Mouse (Mus musculus) neural tube, embryonic 12.5 days (tissue): ENCODE measurements around the gene Cxcl17. TPM values are rescaled to one million over a fixed set of nuclear protein-coding genes. Genes with fewer than 3 reads are reported as not detected.

ENCODE experiments used
- ATAC-seq: fragments of 200-750 bp; cut with Nextera tagmentation; 2 replicates; pipeline ENCODE4 v1.8.0; 2017; ENCODE audit warnings: low read depth, mild to moderate bottlenecking, moderate TSS enrichment, moderate library complexity; ENCODE audit not compliant: low FRiP score
- H3K27ac ChIP-seq: fragments of 300-500 bp; sonication (generic); 2 replicates; pipeline ENCODE4 v1.5.1; 2016
- H3K27me3 ChIP-seq: fragments of 300-500 bp; sonication (generic); replicated peaks from 2 replicates; pipeline ENCODE4 v1.6.1; 2016; ENCODE audit warnings: mild to moderate bottlenecking
- H3K36me3 ChIP-seq: fragments of 300-500 bp; sonication (generic); 2 replicates; pipeline ENCODE4 v1.6.1; 2016; ENCODE audit warnings: mild to moderate bottlenecking
- H3K4me1 ChIP-seq: fragments of 300-500 bp; sonication (generic); 2 replicates; pipeline ENCODE4 v1.6.1; 2016
- H3K4me2 ChIP-seq: fragments of 300-500 bp; sonication (generic); replicated peaks from 2 replicates; pipeline ENCODE4 v1.6.1; 2016; ENCODE audit warnings: mild to moderate bottlenecking
- H3K4me3 ChIP-seq: fragments of 300-500 bp; sonication (generic); 2 replicates; pipeline ENCODE4 v1.5.1; 2016
- H3K9ac ChIP-seq: fragments of 300-500 bp; sonication (generic); 2 replicates; pipeline ENCODE4 v1.6.1; 2016; ENCODE audit warnings: mild to moderate bottlenecking
- H3K9me3 ChIP-seq: fragments of 300-500 bp; sonication (generic); 2 replicates; pipeline ENCODE4 v1.6.1; 2016; ENCODE audit warnings: mild to moderate bottlenecking
- WGBS: fragments of 180-500 bp; shearing (Covaris S2); methylation state at CpG from one replicate; pipeline ENCODE4 v1.1.7; 2016; 5-methylcytosine and 5-hydroxymethylcytosine counted together
- polyA plus RNA-seq: library from polyadenylated mRNA; unstranded; fragments of >200 nt; fragmentation: Nextera tagmentation; extraction: Ambion mirVana; gene quantifications from 2 replicates; pipeline ENCODE4 v1.2.1, GENCODE M21; 2016

Cxcl17 gene
- polyA plus RNA-seq, 1 experiment from 2014 or later = 0.53 TPM

DNA sequence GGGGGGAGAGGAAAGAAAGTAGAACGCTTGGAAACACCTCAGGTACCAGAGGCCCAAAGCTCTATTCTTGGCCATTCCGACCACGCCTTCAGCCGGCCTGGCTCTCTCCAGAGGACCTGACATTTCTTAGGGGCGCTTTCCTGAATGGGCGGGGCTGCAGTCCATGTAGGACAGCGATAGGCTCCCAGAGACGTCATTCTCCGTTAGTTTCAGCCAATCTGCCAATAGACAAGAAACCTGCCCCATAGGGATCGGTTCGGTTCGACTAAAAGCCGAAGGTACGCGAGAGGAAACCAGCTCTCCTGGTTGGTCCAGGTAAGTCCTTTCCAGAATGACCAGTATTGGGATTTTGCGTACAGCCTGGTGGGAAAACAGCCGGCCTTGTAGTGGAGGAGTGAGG lies 36.1 kb downstream of the Cxcl17 start:
- peak overlapping the region; percentile 50 for H3K4me2 ChIP-seq
- no peak overlapping the region for H3K27ac ChIP-seq
- H3K4me1 ChIP-seq = peaks cover 9% of the 10 kb centered on the region
- H3K9me3 ChIP-seq = no peaks in the 10 kb centered on the region
- 0 out of 2 replicates have a peak overlapping the region, but pooled peaks have one; percentile 13 for H3K9ac ChIP-seq
- H3K36me3 ChIP-seq = peaks cover 13% of the 10 kb centered on the region
- peak; percentile 56 for ATAC-seq
- peak overlapping the region; percentile 26; the same call in 1 of the 2 replicates for H3K4me3 ChIP-seq
- WGBS = 6% methylated on average over 17 of the region's 17 CpGs
- no peaks in the 10 kb centered on the region for H3K27me3 ChIP-seq

GRCm38 (mm10) chr7:25372441-25372840 lies 40.2 kb downstream of the Cxcl17 start:
- H3K27me3 ChIP-seq = peaks cover 22% of the 10 kb centered on the region
- no peak overlapping the region for H3K27ac ChIP-seq
- H3K36me3 ChIP-seq = no peaks in the 10 kb centered on the region
- H3K9me3 ChIP-seq = no peaks in the 10 kb centered on the region
- H3K4me1 ChIP-seq = no peaks in the 10 kb centered on the region
- H3K4me2 ChIP-seq = no peak overlapping the region
- 87% methylated on average over 5 of the region's 5 CpGs for WGBS
- H3K9ac ChIP-seq = no peak overlapping the region
- no peak for ATAC-seq
- H3K4me3 ChIP-seq = no peak overlapping the region

DNA sequence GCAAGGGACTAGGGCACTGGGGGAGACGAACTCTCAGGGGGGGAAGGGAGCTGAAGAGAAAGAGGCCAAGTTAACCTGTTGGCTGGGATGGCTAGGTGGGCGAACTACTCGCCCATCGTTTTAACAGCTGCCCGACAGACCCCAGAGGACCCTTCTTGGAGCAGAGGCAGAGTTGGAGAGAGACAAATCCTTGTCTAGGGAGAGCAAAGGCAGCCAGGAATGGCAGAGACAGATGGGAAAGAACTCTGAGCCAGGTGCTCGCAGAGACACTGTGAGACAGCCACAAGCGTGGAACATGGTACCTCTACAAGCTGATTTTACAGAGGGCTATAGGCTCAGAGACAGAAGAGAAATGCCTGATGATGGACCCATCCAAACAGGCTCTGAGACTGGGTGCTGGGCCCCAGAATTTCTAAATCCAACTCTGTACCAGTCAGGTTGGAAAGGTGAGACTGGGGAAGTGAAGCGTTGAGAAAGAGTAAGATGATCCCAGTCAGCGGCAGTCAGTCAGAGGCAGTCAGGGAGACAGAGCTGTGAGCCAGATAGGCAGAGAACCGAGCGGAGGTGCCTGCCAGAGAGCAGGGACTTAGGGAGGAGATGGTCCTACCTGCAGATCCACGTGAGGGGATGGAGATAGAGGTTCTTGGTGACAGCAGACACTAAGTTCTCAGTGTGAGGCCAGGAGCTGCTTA lies 43.5 kb downstream of the Cxcl17 start, which contains the start of gene Cnfn:
TSS of gene Cnfn (minus strand) at position 667 of the 692 bp plus-strand sequence.
- ATAC-seq = no peak
- Histone ChIP-seq H3K4me1 (peaks cover 18% of the 10 kb centered on the region), H3K27me3 (peaks cover 35% of the 10 kb centered on the region), H3K27ac (no peak within 1 kb of the TSS), H3K36me3 (peaks cover 5% of the 10 kb centered on the region), H3K4me3 (no peak within 1 kb of the TSS), H3K9me3 (no peaks in the 10 kb centered on the region), H3K4me2 (no peak within 1 kb of the TSS), H3K9ac (no peak within 1 kb of the TSS)
- 55% methylated on average over 12 of the region's 12 CpGs for WGBS

- peaks cover 14% of the 10 kb centered on the region for H3K36me3 ChIP-seq
- no peak overlapping the region for H3K27ac ChIP-seq
- no peak for ATAC-seq
- H3K9me3 ChIP-seq = no peaks in the 10 kb centered on the region
- H3K9ac ChIP-seq = no peak overlapping the region
- 29% methylated on average over 12 of the region's 12 CpGs for WGBS
- no peak overlapping the region for H3K4me3 ChIP-seq
- H3K4me2 ChIP-seq = no peak overlapping the region
- peaks cover 18% of the 10 kb centered on the region for H3K4me1 ChIP-seq
- H3K27me3 ChIP-seq = peaks cover 35% of the 10 kb centered on the region
Observed at GRCm38 (mm10) chr7:25368333-25368732, 44.4 kb downstream of the Cxcl17 start.

GRCm38 (mm10) chr7:25367632-25368293 lies 44.9 kb downstream of the Cxcl17 start:
- Histone ChIP-seq H3K4me3 (no peak overlapping the region), H3K9ac (no peak overlapping the region), H3K27ac (no peak overlapping the region), H3K4me1 (peaks cover 18% of the 10 kb centered on the region), H3K36me3 (peaks cover 19% of the 10 kb centered on the region), H3K9me3 (no peaks in the 10 kb centered on the region), H3K27me3 (peaks cover 35% of the 10 kb centered on the region), H3K4me2 (0 out of 2 replicates have a peak overlapping the region, but pooled peaks have one; percentile 12)
- WGBS = 2% methylated on average over 33 of the region's 33 CpGs
- no peak for ATAC-seq

DNA sequence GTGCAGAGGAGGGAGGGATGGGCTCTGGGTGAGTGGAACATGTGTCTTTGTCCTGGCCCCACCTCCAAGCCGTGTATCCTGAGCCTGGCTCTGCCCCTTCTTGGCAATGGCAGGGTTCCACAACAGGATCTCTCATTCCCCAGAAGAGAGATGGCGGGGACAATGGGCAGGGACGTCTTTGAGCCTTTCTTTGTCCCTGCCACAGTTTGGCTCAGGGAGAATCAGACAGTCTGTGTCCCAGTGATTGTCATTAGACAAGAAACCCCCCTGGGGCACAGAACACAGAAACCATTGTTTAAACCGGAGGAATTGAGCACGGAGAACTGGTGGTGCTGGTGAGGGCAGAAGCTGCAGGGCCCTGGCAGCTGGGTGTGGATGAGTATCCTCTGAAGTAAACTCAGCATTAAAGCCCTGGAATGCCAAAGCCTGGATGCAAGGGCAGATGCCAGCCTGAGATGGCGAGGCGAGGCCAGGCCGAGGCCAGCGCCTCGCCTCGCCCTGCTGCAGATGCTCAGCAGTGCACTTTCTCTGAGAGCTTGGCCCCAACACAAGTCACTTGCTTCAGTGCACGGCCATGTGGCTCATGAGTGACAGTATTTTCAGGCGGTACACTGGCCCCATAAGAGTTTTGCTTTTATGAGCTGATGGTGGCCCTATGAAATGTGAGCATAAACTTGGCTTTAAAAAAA lies 46.6 kb downstream of the Cxcl17 start:
- peaks cover 18% of the 10 kb centered on the region for H3K4me1 ChIP-seq
- peaks cover 35% of the 10 kb centered on the region for H3K27me3 ChIP-seq
- H3K27ac ChIP-seq = no peak overlapping the region
- WGBS = 29% methylated on average over 13 of the region's 13 CpGs
- H3K4me2 ChIP-seq = peak overlapping the region; percentile 18; the same call in 1 of the 2 replicates
- H3K4me3 ChIP-seq = no peak overlapping the region; the same call in 1 of the 2 replicates
- peaks cover 32% of the 10 kb centered on the region for H3K36me3 ChIP-seq
- no peaks in the 10 kb centered on the region for H3K9me3 ChIP-seq
- H3K9ac ChIP-seq = peak overlapping the region; percentile 21; the same call in 1 of the 2 replicates
- ATAC-seq = peak; percentile 27

DNA sequence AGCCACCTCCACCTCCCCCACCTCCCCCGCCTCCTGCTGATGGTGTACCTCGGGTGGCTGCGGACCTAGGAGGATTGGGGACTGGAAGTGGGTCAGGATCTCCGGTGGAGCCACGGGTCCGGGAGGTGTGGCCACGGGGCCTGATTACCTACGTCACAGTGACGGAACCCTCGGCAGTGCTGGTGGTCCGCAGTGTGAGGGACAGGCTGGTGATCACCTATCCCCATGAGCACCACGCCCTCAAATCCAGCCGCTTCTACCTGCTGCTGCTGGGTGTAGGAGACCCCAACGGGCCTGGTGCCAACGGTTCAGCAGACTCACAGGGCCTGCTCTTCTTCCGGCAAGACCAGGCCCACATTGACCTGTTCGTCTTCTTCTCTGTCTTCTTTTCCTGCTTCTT lies 49.1 kb downstream of the Cxcl17 start:
- Histone ChIP-seq H3K4me2 (no peak overlapping the region), H3K4me1 (peaks cover 23% of the 10 kb centered on the region), H3K36me3 (peaks cover 56% of the 10 kb centered on the region), H3K4me3 (no peak overlapping the region), H3K9ac (no peak overlapping the region), H3K9me3 (no peaks in the 10 kb centered on the region), H3K27me3 (peaks cover 25% of the 10 kb centered on the region), H3K27ac (no peak overlapping the region)
- 96% methylated on average over 17 of the region's 17 CpGs for WGBS
- ATAC-seq = no peak

GRCm38 (mm10) chr7:25363151-25363550 lies 49.5 kb downstream of the Cxcl17 start:
- H3K4me2 ChIP-seq = no peak overlapping the region
- no peak overlapping the region for H3K4me3 ChIP-seq
- H3K36me3 ChIP-seq = peaks cover 60% of the 10 kb centered on the region
- peaks cover 20% of the 10 kb centered on the region for H3K27me3 ChIP-seq
- 86% methylated on average over 19 of the region's 19 CpGs for WGBS
- ATAC-seq = no peak
- no peak overlapping the region for H3K27ac ChIP-seq
- peaks cover 28% of the 10 kb centered on the region for H3K4me1 ChIP-seq
- no peaks in the 10 kb centered on the region for H3K9me3 ChIP-seq
- no peak overlapping the region for H3K9ac ChIP-seq

GRCm38 (mm10) chr7:25358721-25359206 lies 53.9 kb downstream of the Cxcl17 start:
- Histone ChIP-seq H3K9me3 (no peaks in the 10 kb centered on the region), H3K36me3 (peaks cover 86% of the 10 kb centered on the region), H3K9ac (0 out of 2 replicates have a peak overlapping the region, but pooled peaks have one; percentile 29), H3K4me1 (peaks cover 11% of the 10 kb centered on the region), H3K4me3 (no peak overlapping the region), H3K27ac (peak overlapping the region; percentile 17; the same call in 1 of the 2 replicates), H3K4me2 (peak overlapping the region; percentile 16; the same call in 1 of the 2 replicates), H3K27me3 (no peaks in the 10 kb centered on the region)
- 56% methylated on average over 19 of the region's 19 CpGs for WGBS
- ATAC-seq = peak; percentile 59

Other genes with a start within 250 kb of the Cxcl17 start
- 28.1 and 32.6 TPM in 2 replicates for gene Pou2f2, start 233.2 kb downstream of the Cxcl17 start, polyA plus RNA-seq
- gene Dedd2, start 192.3 kb downstream of the Cxcl17 start, polyA plus RNA-seq = 15.5 and 17.7 TPM in 2 replicates
- gene Zfp526, start 191.5 kb downstream of the Cxcl17 start, polyA plus RNA-seq = 2.1 and 2.9 TPM in 2 replicates
- 19.1 and 20.3 TPM in 2 replicates for gene Gsk3a, start 175.0 kb downstream of the Cxcl17 start, polyA plus RNA-seq
- 11.9 and 13.1 TPM in 2 replicates for gene Erf, start 162.1 kb downstream of the Cxcl17 start, polyA plus RNA-seq
- 44.2 and 45.0 TPM in 2 replicates for gene Cic, start 145.2 kb downstream of the Cxcl17 start, polyA plus RNA-seq
- gene Pafah1b3, start 114.9 kb downstream of the Cxcl17 start, polyA plus RNA-seq = 400 and 431 TPM in 2 replicates
- 1.1 and 1.5 TPM in 2 replicates for gene Prr19, start 111.5 kb downstream of the Cxcl17 start, polyA plus RNA-seq
- gene Tmem145, start 106.8 kb downstream of the Cxcl17 start, polyA plus RNA-seq = 26.0 and 28.3 TPM in 2 replicates
- gene Megf8, start 95.7 kb downstream of the Cxcl17 start, polyA plus RNA-seq = 19.1 and 19.6 TPM in 2 replicates
- gene Cnfn, start 43.2 kb downstream of the Cxcl17 start, polyA plus RNA-seq = not detected in 2 replicates
- gene Lipe, start 14.2 kb downstream of the Cxcl17 start, polyA plus RNA-seq = 10.7 and 11.6 TPM in 2 replicates
- gene Ceacam1, start 64.7 kb upstream of the Cxcl17 start, polyA plus RNA-seq = 0.78 and 1.3 TPM in 2 replicates
- not detected in 2 replicates for gene Ceacam2, start 127.0 kb upstream of the Cxcl17 start, polyA plus RNA-seq
- not detected in 2 replicates for gene Erich4, start 203.0 kb upstream of the Cxcl17 start, polyA plus RNA-seq
- gene Dmac2, start 206.5 kb upstream of the Cxcl17 start, polyA plus RNA-seq = 27.5 and 31.2 TPM in 2 replicates
- gene B3gnt8, start 213.8 kb upstream of the Cxcl17 start, polyA plus RNA-seq = 1.8 and 2.7 TPM in 2 replicates
- 48.3 and 48.4 TPM in 2 replicates for gene Bckdha, start 246.1 kb upstream of the Cxcl17 start, polyA plus RNA-seq
- 54.7 and 55.2 TPM in 2 replicates for gene Exosc5, start 246.3 kb upstream of the Cxcl17 start, polyA plus RNA-seq